Mouse (Mus musculus): ENCODE results near the gene Ipmk.

Gene Ipmk

DNA sequence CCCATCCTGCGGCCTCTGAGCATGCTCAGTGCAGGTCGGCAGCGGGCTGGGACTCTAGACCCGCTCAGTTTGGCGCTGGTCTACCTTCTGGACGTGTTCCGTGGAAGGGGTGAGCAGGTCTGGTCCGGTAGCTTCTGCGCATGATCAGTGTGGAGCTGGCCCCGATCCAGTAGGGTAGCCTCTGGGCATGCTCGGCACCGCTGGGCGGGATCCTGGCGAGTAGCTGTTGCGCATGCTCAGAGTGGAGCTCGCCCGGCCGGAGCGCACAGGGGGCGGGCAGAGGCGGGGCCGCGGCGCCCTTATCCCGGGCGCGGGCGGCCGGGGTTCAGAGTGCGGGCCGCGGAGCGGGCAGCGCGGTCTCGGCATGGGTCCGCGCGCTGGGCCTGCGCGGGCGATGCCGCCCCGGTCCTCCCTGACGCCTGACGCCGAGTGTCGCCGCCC lies at the start of gene Ipmk:
Ipmk (plus strand) TSS at position 255 of the 441 bp plus-strand sequence.
- peak; percentile 99 for DNase-seq (ENCODE audit: low spot score)

DNA sequence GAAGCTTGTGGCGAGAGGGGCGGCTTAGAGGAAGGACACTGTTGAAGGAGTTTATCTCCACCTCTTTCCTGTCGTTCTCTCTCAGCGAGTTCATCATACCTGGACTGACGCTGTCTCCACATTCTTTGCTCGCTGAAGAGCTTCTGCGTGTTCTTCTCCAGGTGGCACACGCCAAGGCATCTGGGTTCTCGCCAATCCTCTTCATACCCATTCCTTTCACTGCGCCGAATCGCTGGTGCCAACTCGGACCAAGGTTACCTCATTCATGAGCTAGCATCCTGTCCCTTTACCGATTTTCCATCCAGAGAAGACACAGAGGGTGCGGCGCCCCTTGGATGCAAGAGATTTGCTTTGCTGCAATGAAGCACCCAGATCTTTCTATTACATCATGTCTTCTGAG lies 47.4 kb upstream of the Ipmk start:
- DNase-seq (ENCODE audit: low spot score) = no peak

DNA sequence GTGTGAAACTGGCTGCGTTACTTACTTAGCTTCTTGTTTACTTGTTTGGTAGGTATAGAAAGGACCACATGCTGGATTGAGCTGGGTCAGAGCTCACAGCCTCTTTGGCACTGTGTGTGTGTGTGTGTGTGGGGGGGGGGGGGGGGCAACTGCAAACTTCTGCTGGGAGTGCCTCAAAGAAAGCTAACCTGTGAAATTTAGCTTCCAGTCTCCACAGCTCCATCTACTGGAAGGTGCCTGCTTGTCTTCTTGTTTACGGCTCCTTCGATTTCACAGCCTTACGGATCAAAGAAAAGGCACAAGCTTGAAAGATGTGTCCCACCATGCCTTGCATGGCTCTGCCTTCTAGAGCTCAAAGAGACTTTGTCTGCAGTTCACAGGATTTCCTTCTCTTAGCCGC lies 45.1 kb upstream of the Ipmk start:
- peak; percentile 20 for DNase-seq (ENCODE audit: low spot score)

DNA sequence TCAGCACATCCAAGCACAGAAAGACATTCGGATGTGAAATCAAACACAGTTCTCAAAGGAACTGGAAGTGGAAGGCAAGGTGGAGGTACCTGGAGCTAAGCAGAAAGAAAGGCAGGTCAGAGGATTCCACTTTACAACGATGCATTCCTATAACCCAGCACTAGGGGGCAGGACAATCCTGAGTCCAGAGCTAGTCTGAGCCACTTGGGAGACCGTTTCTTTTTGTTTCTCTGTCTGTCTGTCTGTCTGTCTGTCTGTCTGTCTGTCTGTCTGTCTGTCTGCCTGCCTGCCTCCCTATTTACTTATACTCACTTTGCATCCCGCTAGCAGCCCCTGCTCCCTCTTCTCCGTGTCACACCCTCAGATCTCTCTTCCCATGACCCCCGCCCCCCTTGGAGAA lies 41.4 kb upstream of the Ipmk start:
- DNase-seq (ENCODE audit: low spot score) = peak; percentile 59

DNA sequence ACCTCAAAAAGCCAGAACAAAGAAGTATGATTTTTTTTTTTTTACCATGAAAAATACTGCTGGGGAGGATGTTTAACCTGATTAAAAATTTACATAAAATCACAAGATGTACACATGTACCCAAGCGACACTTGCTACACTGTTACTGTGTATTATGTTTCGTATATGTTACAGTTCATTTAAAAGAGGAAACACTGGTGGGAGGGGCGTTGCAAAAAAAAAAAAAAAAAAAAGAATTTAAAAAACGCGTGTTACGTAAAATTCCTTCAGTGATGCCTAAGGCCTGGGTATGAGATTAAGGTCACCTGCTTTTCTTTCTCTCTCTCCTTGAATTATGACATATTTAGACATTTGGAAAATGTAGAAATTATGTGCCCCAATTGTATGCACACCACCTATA lies 40.8 kb upstream of the Ipmk start:
- no peak for DNase-seq (ENCODE audit: low spot score)

DNA sequence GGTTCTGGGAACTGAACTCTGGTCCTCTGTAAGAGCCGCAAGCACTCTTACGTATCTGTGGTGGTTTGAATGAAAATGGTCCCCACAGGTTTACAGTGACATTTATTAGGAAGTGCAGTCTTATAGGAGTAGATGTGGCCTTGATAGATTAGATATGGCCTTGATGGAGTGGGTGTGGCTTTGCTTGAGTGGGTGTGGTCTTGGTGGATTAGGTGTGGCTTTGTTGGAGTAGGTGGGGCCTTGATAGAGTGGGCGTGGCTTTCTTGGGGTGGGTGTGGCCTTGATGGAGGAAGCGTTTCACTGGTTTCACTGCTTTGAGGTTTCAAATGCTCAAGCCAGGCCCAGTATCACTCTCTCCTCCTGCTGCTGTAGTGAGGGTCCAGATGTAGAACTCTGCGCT lies 39.4 kb upstream of the Ipmk start:
- DNase-seq (ENCODE audit: low spot score) = no peak

DNA sequence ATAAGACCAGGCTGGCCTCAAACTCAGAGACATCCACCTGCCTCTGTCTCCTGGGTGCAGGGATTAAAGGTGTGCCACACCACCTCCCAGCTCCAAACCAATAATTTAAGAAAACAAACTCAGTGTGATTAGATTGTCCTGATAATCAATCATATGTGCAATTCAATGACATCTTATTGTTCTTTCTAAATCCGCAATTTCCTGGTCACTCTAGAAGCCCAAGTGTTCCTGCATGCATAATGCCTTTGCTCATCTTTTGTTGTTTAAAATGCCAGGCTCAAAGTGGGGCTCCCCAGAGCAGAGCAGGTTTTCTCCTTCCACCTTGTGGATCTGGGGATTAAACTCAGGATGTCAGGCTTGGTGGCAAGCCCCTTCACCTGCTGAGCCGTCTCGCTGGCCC lies 37.3 kb upstream of the Ipmk start:
- DNase-seq (ENCODE audit: low spot score) = no peak

DNA sequence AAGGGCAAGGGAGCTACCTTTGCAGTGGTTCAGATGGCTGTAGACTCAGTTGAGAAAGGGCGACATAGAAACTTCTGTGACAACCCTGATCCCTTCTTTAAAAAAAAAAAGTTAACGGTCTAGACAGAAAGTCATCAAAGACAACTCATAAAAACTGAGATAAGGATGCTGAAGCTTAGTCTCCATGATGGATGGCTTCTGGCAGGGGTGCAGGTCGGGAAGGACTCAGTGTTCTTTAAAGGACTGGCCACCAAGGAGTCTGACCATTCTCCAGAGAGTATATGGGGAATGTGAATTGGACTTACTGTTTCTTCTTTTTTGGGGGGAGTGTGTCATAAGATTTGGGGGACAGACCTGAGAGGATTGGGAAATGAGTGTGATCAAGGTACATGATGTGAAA lies 33.0 kb upstream of the Ipmk start:
- no peak for DNase-seq (ENCODE audit: low spot score)

DNA sequence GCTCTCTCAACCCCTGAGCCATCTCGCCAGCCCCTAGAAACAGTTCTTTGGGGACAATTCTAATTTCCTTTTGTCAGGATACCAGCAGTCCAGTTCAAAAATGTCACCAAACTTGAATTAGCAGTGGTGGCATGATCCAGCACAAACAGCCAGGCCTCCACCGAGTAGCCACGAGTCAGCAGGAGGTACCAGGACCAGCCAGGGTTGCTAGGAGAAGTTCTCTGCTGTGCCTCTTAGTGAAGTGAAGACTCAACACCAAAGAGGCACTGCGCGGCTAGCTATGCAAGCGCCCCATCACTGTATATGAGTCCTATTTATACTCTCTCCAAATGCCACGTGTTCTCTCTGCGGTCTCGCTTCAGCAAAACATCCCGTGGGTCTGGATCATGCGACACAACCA lies 31.5 kb upstream of the Ipmk start:
- DNase-seq (ENCODE audit: low spot score) = no peak

DNA sequence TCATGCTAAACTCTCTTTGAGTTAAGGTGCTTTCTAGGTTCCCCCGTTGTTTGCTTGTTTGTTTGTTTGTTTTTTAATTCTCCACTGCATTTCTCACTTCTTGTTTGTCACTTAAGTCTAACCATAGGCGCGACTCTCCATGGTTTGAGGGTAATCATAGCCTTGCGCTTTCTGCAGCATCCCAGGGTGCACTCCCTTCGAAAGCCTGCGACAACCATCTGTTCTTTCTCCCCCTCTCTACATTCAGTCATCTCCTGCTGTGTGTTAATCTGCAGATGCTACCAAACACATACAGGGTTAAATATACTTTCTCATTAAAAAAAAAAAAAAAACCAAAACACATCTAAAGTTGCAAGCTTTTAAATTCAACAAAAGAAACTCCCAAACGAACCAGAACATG lies 31.1 kb upstream of the Ipmk start:
- DNase-seq (ENCODE audit: low spot score) = no peak

DNA sequence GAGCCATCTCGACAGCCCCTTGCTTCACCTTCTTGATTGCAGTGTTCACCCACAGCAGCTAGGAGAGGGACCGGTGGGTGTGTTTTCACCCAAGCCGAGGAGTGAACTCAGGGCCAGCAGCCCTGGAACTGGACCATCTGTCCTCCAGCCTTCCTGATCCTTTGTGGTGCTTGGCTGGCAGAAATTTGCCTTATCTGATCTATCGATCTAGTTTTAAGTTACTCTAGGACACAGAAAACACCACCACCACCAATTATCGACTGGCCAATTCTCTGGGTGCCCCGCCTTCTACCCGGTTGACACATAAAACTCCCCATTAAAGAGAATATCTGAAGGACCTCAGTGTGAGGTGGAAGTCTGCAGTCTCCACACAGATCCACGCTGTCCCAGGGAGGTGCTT lies 23.9 kb upstream of the Ipmk start:
- DNase-seq (ENCODE audit: low spot score) = no peak

DNA sequence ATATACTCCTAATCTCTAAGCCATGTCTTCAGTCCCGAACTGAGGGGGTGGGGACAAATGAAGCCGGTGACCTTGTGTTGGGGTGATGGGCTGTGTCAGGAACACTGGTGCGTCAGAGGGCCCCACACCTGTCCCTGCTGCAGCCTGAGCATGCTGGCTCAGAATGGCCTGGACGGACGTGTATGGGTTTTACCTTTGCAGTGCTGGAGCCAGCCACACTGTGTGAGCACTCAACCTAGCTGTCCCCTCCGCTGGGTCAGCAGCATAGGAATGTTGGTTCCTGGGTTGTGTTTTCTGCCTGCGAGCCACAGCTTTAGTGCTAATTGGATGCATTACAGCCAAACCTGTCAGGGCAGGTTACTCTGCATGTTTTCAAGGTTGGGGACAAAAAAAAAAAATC lies 21.4 kb upstream of the Ipmk start:
- DNase-seq (ENCODE audit: low spot score) = no peak

DNA sequence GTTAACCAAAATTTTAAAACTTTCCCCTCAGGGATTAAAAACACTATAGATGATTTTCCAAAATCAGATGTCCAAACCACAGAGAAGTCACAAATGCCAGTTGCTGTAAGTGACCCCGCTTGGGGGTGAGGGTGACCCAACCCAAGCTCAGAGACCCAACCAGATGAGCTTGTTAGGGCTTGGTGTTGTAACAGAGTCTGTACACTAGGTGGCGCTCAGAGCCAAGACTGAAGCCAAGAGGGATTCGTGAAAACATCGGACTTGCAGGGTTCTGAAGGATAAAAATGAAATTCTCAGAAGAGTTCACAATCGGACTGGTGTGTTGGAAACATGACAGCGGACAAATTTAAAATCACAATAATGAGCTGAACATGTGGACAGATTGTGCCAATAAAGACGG lies 20.8 kb upstream of the Ipmk start:
- peak; percentile 75 for DNase-seq (ENCODE audit: low spot score)

DNA sequence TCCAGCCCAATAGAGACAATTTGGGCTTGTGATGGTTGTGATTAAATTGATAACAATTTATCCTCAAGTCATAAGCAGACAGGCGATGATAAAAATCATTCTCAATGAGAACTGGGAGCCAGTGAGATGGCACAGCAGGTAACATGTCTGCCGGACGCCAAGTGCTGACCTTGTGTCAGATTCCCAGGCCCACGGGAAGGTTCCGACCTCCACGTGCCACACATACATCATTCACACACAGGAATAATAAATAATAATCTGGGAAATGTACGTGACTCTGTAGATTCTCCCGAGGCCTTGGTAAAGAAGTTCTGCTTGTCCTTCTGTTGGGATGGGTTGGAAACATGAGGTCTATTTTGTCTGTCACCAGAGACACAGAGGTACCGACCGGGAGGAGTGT lies 20.2 kb upstream of the Ipmk start:
- DNase-seq (ENCODE audit: low spot score) = no peak

DNA sequence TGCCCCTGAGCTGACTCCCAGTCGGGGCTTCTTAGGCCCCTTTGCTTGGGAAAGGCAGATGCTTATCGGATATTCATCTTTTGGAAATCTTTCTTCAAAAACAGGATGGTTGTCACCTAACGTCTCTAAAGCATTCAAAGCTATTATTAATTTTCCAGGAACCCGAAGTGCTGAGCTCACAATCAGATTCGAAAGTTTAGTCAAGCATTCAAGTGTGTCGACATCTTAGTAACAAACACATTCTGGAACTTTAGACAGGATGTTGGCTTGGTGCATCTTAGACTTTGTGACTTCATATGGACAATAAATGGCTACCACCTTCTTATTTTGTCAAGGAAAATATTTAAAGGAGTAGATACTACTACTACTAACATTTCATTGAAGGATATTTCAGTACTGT lies 19.2 kb upstream of the Ipmk start:
- DNase-seq (ENCODE audit: low spot score) = no peak

DNA sequence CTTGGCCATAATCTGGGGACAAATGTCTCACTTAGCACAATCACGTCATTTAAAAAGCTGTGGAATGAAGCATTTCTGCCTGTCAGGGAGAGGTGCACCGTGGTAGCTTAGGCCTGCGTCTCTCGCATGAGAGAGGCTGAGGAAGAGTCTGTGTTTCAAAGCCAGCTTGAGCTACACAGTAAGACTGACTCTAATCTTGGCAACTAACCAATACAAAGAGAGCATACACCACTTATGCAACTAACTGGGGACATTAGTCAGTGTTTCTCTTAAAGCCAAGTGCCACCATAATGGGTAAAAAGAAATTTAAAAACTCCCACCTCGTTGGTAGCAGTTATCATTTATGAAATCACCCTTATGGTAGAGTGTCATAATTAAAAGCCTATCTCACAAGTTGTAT lies 18.7 kb upstream of the Ipmk start:
- DNase-seq (ENCODE audit: low spot score) = no peak

DNA sequence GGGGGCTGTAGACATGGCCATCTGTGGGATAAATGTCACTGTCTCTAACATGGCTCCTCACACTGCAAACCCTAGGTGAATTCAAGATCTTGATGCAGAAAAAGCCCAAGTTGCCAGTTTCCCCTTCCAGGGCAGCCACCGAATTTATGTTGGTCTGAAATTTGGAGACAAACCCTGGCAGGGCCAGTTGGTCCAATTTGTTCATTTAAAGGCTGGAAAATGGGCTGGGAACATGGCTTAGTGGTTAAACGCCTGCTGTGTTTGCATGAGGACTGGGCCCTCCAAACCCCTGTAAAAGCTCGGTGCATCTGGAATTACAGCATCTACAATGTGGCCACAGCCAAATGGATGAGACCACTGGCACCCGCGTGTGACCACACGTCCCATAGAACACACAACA lies 18.3 kb upstream of the Ipmk start:
- DNase-seq (ENCODE audit: low spot score) = no peak

DNA sequence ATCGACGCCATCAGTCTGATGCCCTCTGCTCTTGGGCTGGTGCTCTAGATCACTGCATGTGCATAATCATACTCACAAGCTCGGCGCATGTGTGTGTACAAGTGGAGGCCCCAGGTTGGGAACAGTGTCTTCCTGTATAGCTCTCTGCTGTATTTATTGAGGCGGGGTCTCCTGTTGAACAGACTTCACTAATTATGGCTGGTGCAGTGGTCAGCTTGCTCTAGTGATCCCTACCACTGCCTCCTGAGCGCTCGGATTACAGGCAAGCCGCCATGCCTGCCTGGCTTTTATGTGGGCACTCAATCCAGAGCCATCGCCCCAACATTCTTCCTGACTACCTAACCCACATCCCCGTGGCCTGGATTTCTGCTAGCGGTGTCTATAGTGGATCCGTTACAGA lies 17.5 kb upstream of the Ipmk start:
- no peak for DNase-seq (ENCODE audit: low spot score)

DNA sequence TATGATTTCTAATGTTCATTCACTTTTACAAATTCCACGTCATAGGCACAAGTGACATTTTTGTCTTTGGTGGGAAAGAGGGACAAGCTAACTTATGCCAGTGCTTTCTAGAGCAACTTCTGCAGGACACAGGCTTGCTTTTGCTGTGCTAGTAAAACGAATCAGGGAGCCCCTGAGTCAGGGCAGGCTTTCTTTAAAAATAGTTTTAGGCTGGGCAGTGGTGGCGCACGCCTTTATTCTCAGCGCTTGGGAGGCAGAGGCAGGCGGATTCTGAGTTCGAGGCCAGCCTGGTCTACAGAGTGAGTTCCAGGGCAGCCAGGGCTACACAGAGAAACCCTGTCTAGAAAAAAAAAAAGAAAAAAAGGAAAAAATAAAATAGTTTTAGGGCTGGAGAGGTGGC lies 15.7 kb upstream of the Ipmk start:
- DNase-seq (ENCODE audit: low spot score) = no peak

DNA sequence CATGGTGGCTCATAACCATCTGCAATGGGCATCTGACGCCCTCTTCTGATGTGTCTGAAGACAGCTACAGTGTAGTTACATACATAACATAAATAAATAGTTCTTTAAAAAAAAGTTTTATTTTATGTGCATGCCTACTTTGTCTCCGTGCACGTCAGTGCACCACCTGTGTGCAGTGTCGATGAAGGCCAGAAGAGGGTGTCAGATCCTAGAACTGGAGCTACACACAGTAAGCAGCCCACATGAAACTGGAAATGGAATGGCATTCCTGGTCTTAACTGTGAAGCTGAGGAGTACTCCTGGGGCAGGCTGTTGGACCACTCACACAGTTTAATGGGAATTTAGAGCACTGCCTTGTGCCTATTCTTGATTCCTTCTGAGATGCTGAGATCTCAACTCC lies 15.2 kb upstream of the Ipmk start:
- no peak for DNase-seq (ENCODE audit: low spot score)

DNA sequence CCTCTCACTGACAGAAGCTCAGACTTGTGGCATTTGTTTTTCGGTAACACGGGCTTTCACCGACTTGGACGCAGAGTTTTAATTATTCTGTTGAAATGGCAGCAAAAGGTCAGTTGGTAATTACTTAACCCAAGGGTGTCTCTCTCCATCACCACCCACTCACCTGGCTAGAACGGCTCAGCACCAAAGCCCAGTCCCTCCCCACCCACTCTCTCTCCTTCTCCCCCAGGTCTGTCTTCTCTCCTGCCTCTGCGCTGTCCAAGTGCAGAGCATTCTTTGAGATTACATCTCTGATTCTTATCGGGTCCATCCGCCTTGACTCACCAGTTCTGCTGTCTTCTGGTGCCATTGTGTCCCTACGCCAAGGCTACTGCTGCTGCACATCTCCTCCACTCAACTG lies 14.7 kb upstream of the Ipmk start:
- no peak for DNase-seq (ENCODE audit: low spot score)

DNA sequence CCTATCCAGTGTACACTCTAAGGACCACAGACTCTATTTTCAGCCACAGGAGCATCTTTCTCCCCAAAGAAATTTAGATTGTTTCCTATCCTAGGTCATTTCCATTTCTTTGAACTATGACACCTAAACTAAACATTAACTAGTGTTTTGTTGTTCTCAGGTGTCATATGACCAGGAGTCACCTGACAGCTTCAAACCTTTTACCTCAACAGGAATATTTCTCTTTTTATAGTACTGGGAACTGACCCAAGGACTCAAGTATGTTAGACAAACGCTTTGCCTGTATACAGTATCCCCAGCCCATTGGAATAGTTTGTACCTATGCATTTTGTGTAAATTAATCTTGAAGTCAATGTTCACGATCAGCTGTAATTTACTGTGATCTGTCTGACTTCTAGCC lies 9.8 kb upstream of the Ipmk start:
- DNase-seq (ENCODE audit: low spot score) = no peak

DNA sequence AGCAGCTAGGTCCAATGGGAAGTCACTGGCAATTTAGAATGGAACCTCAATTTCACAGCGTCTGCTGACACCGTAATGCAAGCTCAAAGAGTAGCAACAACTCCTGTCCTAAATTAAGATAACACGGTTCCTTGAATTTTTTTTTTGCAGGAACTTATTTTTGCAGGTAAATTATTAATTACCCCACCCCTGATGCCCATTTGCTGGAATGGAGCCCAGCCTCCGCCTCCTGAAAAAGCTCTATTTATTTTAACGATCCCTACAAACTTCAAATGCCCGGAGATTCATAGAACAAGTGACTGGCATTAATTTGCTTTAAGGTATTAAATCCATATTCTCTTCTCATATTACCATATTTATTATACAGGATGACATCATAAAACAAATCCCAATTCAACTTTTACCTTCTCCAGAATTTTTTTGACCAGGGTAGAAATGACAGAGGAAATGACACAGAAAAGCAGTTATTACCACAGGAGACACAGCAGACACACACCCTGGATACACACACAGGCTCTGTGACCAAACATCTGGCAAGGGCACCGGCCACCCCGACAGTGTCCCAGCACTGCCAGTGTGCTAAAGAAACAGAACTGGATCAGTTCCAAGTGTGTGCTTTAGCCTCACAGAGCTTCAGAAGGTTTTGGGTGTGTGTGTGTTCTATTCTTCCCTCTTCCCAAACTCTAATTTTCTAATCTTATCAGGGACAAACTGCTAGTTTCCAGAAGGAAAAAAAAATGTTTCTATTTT lies 9.2 kb upstream of the Ipmk start:
- DNase-seq (ENCODE audit: low spot score) = peak; percentile 25

DNA sequence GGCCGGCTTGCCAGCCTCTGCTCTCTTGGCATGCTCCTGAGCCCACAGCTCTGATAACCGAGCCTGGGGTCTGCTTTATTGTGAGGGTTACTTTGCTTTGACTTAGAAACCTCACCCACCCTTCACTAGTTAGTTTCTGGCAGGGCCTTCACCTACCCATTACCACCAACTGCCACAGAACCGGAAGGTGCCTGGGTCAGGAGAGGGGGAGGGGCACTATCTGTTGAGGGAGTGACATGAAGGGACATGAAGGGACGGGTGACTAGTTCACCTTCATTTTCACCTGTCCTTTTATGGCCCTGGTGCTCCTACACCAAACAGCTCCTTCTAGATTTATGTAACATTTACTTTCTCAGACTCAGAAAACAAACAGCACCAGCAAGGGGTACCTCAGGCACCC lies 8.1 kb upstream of the Ipmk start:
- no peak for DNase-seq (ENCODE audit: low spot score)

DNA sequence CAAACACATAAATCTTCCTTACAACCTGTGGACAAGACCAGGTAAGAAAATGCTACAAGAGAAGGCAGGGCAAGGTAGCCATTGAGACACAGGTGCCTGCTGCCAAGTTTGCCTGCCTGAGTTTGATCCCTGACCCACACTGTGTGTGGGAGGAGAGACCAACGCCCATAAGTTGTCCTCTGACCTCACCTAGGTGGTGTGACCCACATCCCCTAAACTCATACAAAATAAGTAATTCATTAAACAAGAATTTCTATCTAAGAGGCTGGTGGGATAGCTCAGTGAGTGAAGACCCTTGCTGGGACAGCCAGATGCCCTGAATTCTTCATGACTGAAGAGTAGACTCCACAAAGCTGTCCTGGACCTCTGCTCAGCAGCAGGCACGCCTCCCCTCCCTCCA lies 7.4 kb upstream of the Ipmk start:
- DNase-seq (ENCODE audit: low spot score) = no peak
